Mouse (Mus musculus) liver, embryonic 12.5 days (tissue): ENCODE results near the gene Slc1a5. TPM values are rescaled to one million over a fixed set of nuclear protein-coding genes. Genes with fewer than 3 reads are reported as not detected.

Experiments used
- ATAC-seq: fragments of 200-750 bp; cut with Nextera tagmentation; 2 replicates; pipeline ENCODE4 v1.8.0; 2017; ENCODE audit warnings: moderate number of reproducible peaks, mild to moderate bottlenecking, moderate library complexity
- H3K27ac ChIP-seq: fragments of 300-500 bp; sonication (generic); 2 replicates; pipeline ENCODE4 v1.5.1; 2016; ENCODE audit warnings: mild to moderate bottlenecking
- H3K27me3 ChIP-seq: fragments of 300-500 bp; sonication (generic); replicated peaks from 2 replicates; pipeline ENCODE4 v1.6.1; 2016; ENCODE audit warnings: mild to moderate bottlenecking, moderate library complexity
- H3K36me3 ChIP-seq: fragments of 300-500 bp; sonication (generic); 2 replicates; pipeline ENCODE4 v1.6.1; 2016; ENCODE audit warnings: mild to moderate bottlenecking, moderate library complexity
- H3K4me1 ChIP-seq: fragments of 300-500 bp; sonication (generic); 2 replicates; pipeline ENCODE4 v1.6.1; 2016
- H3K4me2 ChIP-seq: fragments of 300-500 bp; sonication (generic); 2 replicates; pipeline ENCODE4 v1.6.1; 2016; ENCODE audit warnings: mild to moderate bottlenecking, moderate library complexity
- H3K4me3 ChIP-seq: fragments of 300-500 bp; sonication (generic); 2 replicates; pipeline ENCODE4 v1.5.1; 2016; ENCODE audit warnings: mild to moderate bottlenecking, moderate library complexity
- H3K9ac ChIP-seq: fragments of 300-500 bp; sonication (generic); 2 replicates; pipeline ENCODE4 v1.6.1; 2016; ENCODE audit warnings: mild to moderate bottlenecking, moderate library complexity
- H3K9me3 ChIP-seq: fragments of 300-500 bp; sonication (generic); replicated peaks from 2 replicates; pipeline ENCODE4 v1.6.1; 2016; ENCODE audit warnings: mild to moderate bottlenecking, moderate library complexity
- WGBS: fragments of 180-500 bp; shearing (Covaris S2); methylation state at CpG from one replicate; pipeline ENCODE4 v1.1.7; 2016; ENCODE audit not compliant: insufficient replicate concordance; 5-methylcytosine and 5-hydroxymethylcytosine counted together
- polyA plus RNA-seq: library from polyadenylated mRNA; unstranded; fragments of >200 nt; fragmentation: Nextera tagmentation; extraction: Ambion mirVana; gene quantifications from 2 replicates; pipeline ENCODE4 v1.2.1, GENCODE M21; 2016

Gene Slc1a5
- polyA plus RNA-seq, 1 experiment from 2014 or later = 127 TPM

DNA sequence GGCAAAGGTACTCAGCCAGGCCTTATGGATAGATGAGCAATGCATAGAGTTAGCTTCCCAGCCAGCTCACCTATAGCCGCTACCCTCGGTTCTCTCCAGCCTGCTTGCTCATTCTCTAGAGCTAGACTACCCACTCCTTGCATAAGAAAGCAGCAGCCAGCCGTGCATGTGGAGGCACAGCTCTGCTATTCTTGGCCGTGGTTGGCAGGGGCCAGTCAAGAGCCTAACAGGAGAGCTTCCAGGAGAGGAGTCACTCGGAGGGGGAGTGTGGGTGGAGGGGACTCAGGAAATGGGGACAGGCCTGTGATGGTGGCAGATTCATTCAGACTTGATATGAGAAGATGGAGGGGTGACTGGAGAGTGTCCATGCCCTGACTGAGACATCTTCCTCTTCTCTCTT is 42.6 kb downstream of the Slc1a5 start:
- Histone ChIP-seq H3K27me3 (no peaks in the 10 kb centered on the region), H3K4me1 (peaks cover 77% of the 10 kb centered on the region), H3K9ac (no peak overlapping the region), H3K9me3 (no peaks in the 10 kb centered on the region), H3K36me3 (peaks cover 76% of the 10 kb centered on the region), H3K4me3 (no peak overlapping the region), H3K27ac (no peak overlapping the region), H3K4me2 (no peak overlapping the region)
- no peak for ATAC-seq
- 62% methylated on average over 5 of the region's 5 CpGs for WGBS

DNA sequence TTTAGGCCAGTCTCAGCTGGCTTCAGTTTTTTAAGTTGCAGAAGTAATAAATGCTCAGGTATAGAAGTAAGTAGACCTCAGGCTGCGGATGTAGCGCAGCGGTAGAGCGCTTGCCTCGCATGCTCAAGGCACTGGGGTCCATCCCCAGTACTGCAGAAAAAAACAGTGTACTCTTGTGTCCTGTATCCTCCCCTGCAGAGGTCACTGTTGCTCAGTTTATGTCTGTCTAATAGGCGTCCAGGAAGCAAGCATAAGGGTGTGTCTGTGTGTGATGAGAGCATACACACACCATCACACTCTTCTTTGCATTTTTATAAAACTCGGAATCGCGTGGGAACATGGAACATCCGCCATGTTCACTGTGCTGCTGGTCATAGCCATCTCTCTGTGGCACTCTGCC is 44.6 kb downstream of the Slc1a5 start:
- H3K9ac ChIP-seq = no peak overlapping the region
- H3K4me2 ChIP-seq = no peak overlapping the region
- ATAC-seq = peak; percentile 47; the same call in 1 of the 2 replicates
- H3K4me1 ChIP-seq = peaks cover 57% of the 10 kb centered on the region
- no peak overlapping the region for H3K27ac ChIP-seq
- H3K36me3 ChIP-seq = peaks cover 94% of the 10 kb centered on the region
- no peaks in the 10 kb centered on the region for H3K9me3 ChIP-seq
- no peaks in the 10 kb centered on the region for H3K27me3 ChIP-seq
- WGBS = 73% methylated on average over 10 of the region's 10 CpGs
- H3K4me3 ChIP-seq = no peak overlapping the region

DNA sequence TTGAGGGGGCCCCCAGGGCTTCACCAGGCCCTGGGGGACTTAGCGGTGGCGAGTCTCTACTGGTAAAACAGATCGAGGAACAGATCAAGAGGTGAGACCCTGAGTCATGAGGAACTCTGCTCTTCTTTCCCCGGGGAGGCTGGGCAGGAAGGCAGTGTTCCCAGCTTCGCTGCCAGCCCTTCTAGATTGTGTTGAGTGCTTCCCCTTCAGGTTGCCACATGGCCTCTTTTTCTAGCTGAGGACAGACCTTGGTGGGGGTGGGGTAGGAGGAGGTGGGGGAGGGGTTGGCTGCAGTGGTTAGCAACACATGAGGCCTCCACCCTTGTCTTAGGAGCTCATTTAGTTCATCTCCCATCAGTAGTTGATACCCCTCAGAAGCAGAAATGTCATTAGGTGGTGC is 45.4 kb downstream of the Slc1a5 start:
- Histone ChIP-seq H3K4me1 (peaks cover 49% of the 10 kb centered on the region), H3K27me3 (no peaks in the 10 kb centered on the region), H3K9ac (no peak overlapping the region), H3K9me3 (no peaks in the 10 kb centered on the region), H3K4me2 (no peak overlapping the region), H3K36me3 (peaks cover 100% of the 10 kb centered on the region), H3K27ac (0 out of 2 replicates have a peak overlapping the region, but pooled peaks have one; percentile 15), H3K4me3 (no peak overlapping the region)
- ATAC-seq = no peak
- 31% methylated on average over 5 of the region's 5 CpGs for WGBS

DNA sequence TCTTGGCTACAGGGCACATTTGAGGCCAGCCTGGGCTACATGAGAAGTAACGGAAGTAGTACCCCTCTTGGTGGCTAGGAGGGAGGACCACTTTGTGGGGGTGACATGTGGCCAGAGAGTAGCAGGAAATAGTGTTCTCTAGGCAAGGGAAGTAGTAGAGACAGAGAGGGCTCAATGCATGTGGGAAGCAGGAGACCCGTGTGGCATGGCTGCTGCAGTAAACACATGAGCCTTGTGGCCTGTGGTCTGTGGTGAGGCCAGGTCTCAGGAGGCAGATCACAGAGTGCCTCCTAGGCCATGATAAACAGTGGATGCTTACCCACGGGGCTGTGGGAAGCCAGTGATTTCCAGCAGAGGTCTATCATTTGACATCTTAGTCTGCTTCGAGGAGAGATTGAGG is 46.1 kb downstream of the Slc1a5 start:
- no peak for ATAC-seq
- Histone ChIP-seq H3K4me2 (no peak overlapping the region), H3K9me3 (no peaks in the 10 kb centered on the region), H3K4me1 (peaks cover 42% of the 10 kb centered on the region), H3K27ac (peak overlapping the region; percentile 17; the same call in 1 of the 2 replicates), H3K9ac (no peak overlapping the region), H3K4me3 (no peak overlapping the region), H3K27me3 (no peaks in the 10 kb centered on the region), H3K36me3 (peaks cover 100% of the 10 kb centered on the region)
- WGBS = 48% methylated on average over 4 of the region's 4 CpGs

DNA sequence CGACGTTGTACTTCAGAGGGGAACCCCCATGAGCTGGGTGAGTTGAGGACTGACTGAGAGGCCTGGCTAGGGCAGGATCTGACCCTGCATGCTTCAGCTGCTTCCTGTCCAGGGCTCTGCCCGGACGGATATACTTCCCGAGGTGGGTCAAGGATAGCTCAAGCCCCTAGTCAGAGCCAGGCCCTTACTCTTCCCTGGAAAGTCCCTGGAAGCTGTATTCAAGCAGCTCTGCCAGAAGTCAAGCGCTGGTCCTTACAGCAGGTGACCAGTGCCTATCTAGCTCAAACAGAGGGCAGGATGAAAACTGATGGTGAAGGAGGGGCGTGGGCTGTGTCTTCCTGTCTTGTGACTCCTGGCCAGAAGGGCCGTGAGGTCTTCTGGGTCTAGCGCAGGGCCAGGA is 49.3 kb downstream of the Slc1a5 start:
- 78% methylated on average over 9 of the region's 9 CpGs for WGBS
- no peak overlapping the region for H3K9ac ChIP-seq
- no peak overlapping the region for H3K4me2 ChIP-seq
- no peaks in the 10 kb centered on the region for H3K27me3 ChIP-seq
- peaks cover 100% of the 10 kb centered on the region for H3K36me3 ChIP-seq
- no peak overlapping the region for H3K27ac ChIP-seq
- H3K9me3 ChIP-seq = no peaks in the 10 kb centered on the region
- H3K4me3 ChIP-seq = no peak overlapping the region
- ATAC-seq = no peak
- H3K4me1 ChIP-seq = peaks cover 23% of the 10 kb centered on the region

DNA sequence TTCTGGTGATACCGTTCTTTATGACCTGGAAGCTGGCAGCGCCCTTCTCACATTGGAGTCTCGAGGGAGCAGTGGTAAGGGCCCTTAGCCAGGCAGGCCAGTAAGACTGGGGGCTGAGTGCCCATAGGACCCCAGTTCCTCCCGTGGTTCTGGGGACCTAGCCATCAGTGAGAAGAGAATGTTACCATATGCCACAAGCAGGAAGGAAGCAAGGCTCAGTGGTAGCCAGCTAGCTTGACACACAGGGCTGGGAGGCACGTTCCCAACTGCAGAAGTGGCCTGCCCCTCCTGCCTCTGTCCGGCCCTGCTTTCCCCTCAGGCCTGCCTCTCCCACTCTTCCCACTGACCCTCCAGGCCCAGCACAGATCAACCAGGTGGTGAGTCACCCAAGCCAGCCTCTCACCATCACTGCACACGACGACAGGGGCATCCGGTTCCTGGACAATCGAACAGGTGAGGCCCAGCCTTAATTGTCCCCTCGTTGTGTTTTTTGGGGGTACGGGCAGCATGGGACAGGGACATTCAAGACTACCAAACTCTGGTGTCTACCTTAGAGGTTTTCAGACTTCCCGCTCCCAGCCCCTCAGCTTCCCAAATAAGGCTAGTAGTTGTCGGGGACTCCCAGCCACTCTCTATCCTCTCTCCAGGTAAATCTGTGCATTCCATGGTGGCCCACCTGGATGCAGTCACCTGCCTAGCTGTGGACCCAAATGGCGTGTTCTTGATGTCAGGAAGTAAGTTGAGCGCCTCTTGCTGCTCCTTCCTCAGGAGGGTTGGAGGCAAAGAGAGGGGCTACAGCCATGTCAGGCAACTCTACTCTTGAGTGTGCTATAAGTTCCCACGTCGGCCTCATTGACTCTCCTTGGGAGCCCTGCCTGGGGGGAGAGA is 57.0 kb downstream of the Slc1a5 start:
- ATAC-seq = no peak
- Histone ChIP-seq H3K9me3 (no peaks in the 10 kb centered on the region), H3K27me3 (no peaks in the 10 kb centered on the region), H3K4me3 (no peak overlapping the region), H3K4me2 (no peak overlapping the region), H3K4me1 (peaks cover 39% of the 10 kb centered on the region), H3K9ac (no peak overlapping the region), H3K36me3 (peaks cover 78% of the 10 kb centered on the region), H3K27ac (no peak overlapping the region)
- WGBS = 79% methylated on average over 18 of the region's 18 CpGs

DNA sequence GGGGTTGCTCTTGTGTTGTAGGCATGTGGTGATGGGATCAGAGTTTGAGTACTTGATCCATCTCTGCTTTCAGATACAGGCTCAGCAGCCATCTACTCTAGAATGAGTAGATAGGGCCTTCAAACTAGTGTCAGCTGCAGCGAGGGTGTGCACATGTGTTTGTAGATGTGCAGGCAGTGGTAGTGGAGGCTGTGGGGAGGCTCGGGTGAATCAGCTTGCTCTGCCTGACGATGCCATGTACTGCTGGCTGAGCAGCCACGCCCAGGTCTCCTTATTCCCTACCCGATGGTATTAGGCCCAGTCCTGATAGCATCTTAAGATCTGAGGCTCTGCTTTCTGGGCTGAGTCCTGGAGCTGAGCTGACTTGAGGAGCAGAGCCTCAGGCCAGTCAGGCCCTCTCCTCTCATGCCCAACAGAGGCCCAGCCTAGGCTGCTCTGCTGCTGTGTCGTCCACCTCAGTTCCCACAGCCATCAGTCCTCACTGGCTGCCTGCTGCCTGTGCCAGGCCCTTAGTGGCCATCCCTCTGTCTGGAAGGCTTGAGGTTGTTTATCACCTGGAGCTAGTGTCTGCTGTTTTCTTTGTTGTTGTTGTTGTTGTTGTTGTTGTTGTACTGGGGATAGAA is 57.8 kb downstream of the Slc1a5 start:
- H3K9me3 ChIP-seq = no peaks in the 10 kb centered on the region
- H3K9ac ChIP-seq = no peak overlapping the region
- H3K27ac ChIP-seq = no peak overlapping the region
- H3K36me3 ChIP-seq = peaks cover 70% of the 10 kb centered on the region
- ATAC-seq = no peak
- no peaks in the 10 kb centered on the region for H3K27me3 ChIP-seq
- peaks cover 46% of the 10 kb centered on the region for H3K4me1 ChIP-seq
- no peak overlapping the region for H3K4me2 ChIP-seq
- whole genome bisulfite sequencing = 48% methylated on average over 6 of the region's 6 CpGs
- H3K4me3 ChIP-seq = no peak overlapping the region

DNA sequence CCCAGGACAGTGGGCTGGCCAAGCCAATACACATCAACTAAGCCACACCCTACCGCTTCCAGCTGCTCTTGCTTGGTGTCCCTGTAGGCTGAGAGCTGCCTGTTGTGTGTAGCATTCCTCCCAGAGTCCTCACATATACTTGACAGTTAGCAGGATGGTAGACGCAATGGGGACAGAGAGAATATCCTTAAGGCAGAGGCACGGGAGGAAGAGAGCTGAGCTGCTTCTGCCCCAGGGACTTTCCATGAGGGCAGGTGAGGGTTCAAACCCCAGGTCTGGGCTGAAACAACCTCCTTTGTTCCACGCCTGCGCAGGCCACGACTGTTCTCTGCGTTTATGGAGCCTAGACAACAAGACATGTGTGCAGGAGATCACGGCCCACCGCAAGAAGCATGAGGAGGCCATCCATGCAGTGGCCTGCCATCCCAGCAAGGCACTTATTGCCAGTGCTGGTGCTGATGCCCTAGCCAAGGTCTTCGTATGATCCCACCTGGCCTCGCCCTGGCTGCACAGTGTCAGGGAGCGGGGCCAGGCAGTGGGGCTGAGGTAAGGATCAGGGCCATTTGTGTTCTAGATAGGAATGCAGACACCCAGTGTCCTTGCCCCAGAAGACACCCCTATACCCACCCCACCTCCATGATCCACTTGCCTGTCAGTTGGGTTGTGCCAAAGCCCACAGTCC is 58.4 kb downstream of the Slc1a5 start:
- Histone ChIP-seq H3K4me1 (peaks cover 53% of the 10 kb centered on the region), H3K36me3 (peaks cover 63% of the 10 kb centered on the region)
- WGBS = 90% methylated on average over 12 of the region's 12 CpGs

DNA sequence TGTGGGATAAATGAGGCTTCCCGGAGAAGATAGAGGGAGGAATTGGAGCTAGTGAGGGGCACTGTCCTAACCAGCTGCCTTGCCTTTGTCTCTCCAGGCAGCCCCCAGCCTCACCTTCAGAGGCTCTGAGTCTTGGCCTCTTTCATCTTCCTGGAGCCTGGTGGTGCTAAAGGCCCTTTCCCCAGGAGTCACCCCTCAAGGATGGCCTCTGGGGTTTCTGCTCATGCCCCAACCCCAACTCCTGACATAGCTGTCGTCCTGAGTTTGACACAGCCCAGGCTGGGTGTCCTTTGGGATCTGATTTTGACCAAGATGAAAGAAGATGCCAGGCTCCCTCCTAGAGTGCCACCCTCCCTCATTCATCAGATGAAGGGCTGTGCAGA is 59.0 kb downstream of the Slc1a5 start:
- peaks cover 58% of the 10 kb centered on the region for H3K36me3 ChIP-seq
- H3K4me2 ChIP-seq = no peak overlapping the region
- WGBS = 84% methylated on average over 2 of the region's 2 CpGs
- no peak overlapping the region for H3K9ac ChIP-seq
- peaks cover 58% of the 10 kb centered on the region for H3K4me1 ChIP-seq
- no peak for ATAC-seq
- H3K9me3 ChIP-seq = no peaks in the 10 kb centered on the region
- H3K4me3 ChIP-seq = no peak overlapping the region
- peak overlapping the region; percentile 17; the same call in 1 of the 2 replicates for H3K27ac ChIP-seq
- H3K27me3 ChIP-seq = no peaks in the 10 kb centered on the region

More for the DNA sequence above, 58.4 kb downstream of the Slc1a5 start:
- H3K4me3 ChIP-seq = no peak overlapping the region
- H3K27ac ChIP-seq = 0 out of 2 replicates have a peak overlapping the region, but pooled peaks have one; percentile 17
- H3K27me3 ChIP-seq = no peaks in the 10 kb centered on the region
- ATAC-seq = no peak
- no peak overlapping the region for H3K9ac ChIP-seq
- H3K9me3 ChIP-seq = no peaks in the 10 kb centered on the region
- H3K4me2 ChIP-seq = no peak overlapping the region

DNA sequence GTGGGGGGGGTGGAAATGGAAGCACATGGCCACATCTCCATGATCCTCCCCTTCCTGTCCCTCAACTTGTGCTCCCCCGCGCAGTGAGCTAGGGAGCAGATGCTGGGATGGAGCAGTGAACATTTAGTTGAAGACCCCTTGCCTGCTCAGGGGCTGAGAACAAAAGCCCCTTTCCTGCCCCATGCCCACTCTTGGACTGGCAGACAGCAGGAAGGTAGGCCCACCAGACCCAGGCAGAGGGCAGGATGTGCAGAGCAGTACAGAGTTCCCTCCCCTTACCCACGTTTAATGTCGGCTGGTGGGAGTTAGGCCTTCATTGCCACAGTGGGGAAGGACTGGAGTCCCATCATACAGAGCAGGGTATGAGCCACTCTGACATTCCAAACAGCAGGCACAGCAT is 59.9 kb downstream of the Slc1a5 start:
- H3K4me3 ChIP-seq = no peak overlapping the region
- peak overlapping the region; percentile 73; the same call in 1 of the 2 replicates for H3K27ac ChIP-seq
- no peak for ATAC-seq
- 54% methylated on average over 4 of the region's 4 CpGs for WGBS
- no peak overlapping the region for H3K4me2 ChIP-seq
- H3K4me1 ChIP-seq = peaks cover 67% of the 10 kb centered on the region
- H3K27me3 ChIP-seq = no peaks in the 10 kb centered on the region
- H3K9ac ChIP-seq = no peak overlapping the region
- H3K9me3 ChIP-seq = no peaks in the 10 kb centered on the region
- H3K36me3 ChIP-seq = peaks cover 50% of the 10 kb centered on the region

DNA sequence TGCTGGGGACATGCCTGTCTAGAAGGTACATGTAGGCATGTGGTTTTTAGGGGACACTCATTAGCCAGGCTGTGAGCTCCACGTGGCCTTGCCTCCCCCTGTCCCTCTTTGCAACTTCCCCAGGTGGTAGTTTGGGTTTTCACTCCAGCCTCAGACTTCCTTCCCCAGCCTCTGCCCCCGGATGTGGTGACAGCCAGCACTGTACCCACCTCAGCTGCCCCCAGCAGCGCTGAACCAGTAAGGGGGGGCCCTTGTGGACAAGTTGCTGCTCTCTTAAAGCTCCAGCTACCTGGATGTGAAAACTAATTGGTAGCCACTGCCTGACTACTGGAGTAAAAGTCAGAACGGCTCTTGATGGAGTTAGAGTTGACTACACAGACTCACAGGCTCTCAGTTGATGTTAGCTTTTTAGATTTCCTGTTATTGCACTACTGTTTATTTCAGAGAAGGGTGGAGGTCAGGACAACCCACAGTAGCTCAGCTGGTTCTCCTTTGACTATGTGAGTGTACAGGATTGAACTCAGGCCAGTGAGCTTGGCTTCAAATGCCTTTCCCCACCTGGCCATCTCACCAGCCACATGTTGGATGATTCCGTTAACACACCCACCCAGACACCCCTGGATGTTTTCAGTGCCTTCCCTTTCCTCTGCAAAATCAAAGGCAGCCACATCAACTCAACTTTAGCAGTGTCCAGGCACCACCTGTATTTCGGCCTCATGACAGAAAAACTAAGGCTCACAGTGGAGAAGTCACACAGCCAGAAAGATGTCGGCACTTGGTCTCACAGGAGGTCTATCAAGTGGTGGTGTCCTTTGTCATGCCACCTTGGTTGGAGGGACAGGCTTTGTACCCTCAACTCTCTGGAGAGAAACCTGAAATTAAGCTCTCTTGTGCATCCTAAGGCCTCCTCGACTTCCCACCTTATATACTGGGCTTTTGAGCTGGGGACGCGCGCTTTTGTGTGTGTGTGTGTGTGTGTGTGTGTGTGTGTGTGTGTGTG is 60.7 kb downstream of the Slc1a5 start:
- Histone ChIP-seq H3K36me3 (peaks cover 46% of the 10 kb centered on the region), H3K4me3 (peak overlapping the region; percentile 67), H3K27me3 (no peaks in the 10 kb centered on the region), H3K4me1 (peaks cover 67% of the 10 kb centered on the region), H3K9me3 (no peaks in the 10 kb centered on the region), H3K4me2 (peak overlapping the region; percentile 95), H3K27ac (peak overlapping the region; percentile 73), H3K9ac (peak overlapping the region; percentile 80)
- WGBS = 30% methylated on average over 11 of the region's 11 CpGs
- peak; percentile 3; the same call in 1 of the 2 replicates for ATAC-seq
